21 mouse cellular contexts compared by ENCODE assay signal in the genomic region with DNA sequence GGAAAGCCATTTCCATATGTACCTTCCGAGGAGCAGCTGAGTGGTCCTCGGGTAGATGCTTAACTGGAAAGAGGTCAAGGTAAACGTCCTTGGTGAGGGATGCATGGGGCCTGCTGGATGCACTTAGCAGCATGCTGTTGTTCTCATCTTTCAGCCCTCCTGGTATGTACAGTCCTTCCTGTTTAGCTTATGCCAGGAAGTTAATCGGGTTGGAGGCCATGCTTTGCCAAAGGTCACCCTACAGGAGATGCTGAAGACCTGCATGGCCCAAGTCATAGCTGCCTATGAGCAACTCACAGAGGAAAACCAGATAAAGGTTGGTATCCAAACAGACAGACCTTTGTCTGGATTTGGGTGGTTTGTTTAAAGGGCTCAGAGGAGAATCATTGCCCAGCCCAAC. TPM values are rescaled to one million over a fixed set of nuclear protein-coding genes. Genes with fewer than 3 reads are reported as not detected.
"Had no signal": no experiment of that assay in that cellular context is flagged by ENCODE, and none has a peak within 500 bp of the region (broad histone marks: within the 10 kb centered on the region; RNA-seq: fewer than 3 reads in every experiment).

No protein-coding gene starts in this region.

- ATAC-seq: liver, postnatal 0 days; lung, postnatal 0 days; midbrain, embryonic 15.5 days had no signal

- H3K4me2 ChIP-seq: kidney, embryonic 15.5 days; limb, embryonic 13.5 days; lung, embryonic 14.5 days; midbrain, embryonic 12.5 days; midbrain, embryonic 15.5 days; stomach, embryonic 15.5 days had no signal

- H3K9me3 ChIP-seq: kidney, embryonic 15.5 days; limb, embryonic 10.5 days; limb, embryonic 13.5 days; midbrain, embryonic 12.5 days; midbrain, embryonic 15.5 days; stomach, embryonic 15.5 days had no signal

- H3K27ac ChIP-seq: kidney, embryonic 15.5 days; limb, embryonic 10.5 days; limb, embryonic 13.5 days; liver, embryonic 14.5 days; macrophage; midbrain, embryonic 12.5 days; midbrain, embryonic 15.5 days; stomach, embryonic 15.5 days had no signal

- H3K4me1 ChIP-seq: midbrain, embryonic 15.5 days; stomach, embryonic 15.5 days had no signal

- DNase-seq: kidney, adult 8-10 months; kidney, postnatal 10 days; kidney, postnatal 36 days; liver; liver, postnatal 0 days; lung, embryonic 14.5 days; retina, postnatal 1 day; right cerebral cortex, postnatal 25 days; spleen, adult 18-20 months; thymus, postnatal 25 days had no signal

- H3K9ac ChIP-seq: kidney, embryonic 15.5 days; limb, embryonic 13.5 days; liver, embryonic 14.5 days; liver, postnatal 0 days; lung, embryonic 14.5 days; midbrain, embryonic 12.5 days; midbrain, embryonic 15.5 days; stomach, embryonic 15.5 days had no signal

- H3K27me3 ChIP-seq: kidney, embryonic 15.5 days; limb, embryonic 13.5 days; midbrain, embryonic 12.5 days; midbrain, embryonic 15.5 days; stomach, embryonic 15.5 days had no signal

- H3K4me3 ChIP-seq: kidney, embryonic 15.5 days; limb, embryonic 10.5 days; limb, embryonic 13.5 days; midbrain, embryonic 12.5 days; midbrain, embryonic 15.5 days; stomach, embryonic 15.5 days had no signal

RNA-seq across cellular contexts. Expression of a gene that starts 38.1 kb away (rescaled TPM):
- total RNA-seq: megakaryocyte, adult 5-6 weeks; neutrophil, adult 5-6 weeks had no signal
- polyA plus RNA-seq: macrophage had no signal
